Mouse (Mus musculus): ENCODE measurements around the gene Ube2s. TPM values are rescaled to one million over a fixed set of nuclear protein-coding genes. Genes with fewer than 3 reads are reported as not detected.
"Not testable (repeated sequence)": the region's sequence is repeated elsewhere in the genome, so short reads cannot be mapped to it uniquely, and the experiment has no call there.

Ube2s gene
- polyA plus RNA-seq, 3 experiments from 2014 or later: 13.2 to 64.5 (median 31.1) TPM

DNA sequence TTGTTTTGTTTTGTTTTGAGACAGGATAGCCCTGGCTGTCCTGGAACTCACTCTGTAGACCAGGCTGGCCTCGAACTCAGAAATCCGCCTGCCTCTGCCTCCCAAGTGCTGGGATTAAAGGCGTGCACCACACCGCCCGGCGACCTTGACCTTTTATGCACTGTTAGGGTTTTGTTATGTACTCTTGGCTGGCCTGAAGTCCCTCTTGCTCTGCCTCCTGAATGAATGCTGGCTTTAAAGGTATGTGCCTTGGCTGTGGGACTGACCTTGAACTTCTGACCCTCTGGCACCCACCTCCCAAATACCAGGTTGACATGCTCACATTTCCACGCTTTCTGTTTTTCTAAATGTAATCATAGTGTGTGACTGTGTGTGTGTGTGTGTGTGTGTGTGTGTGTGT, 8.5 kb upstream of the Ube2s start:
- ATAC-seq: not testable (repeated sequence)

DNA sequence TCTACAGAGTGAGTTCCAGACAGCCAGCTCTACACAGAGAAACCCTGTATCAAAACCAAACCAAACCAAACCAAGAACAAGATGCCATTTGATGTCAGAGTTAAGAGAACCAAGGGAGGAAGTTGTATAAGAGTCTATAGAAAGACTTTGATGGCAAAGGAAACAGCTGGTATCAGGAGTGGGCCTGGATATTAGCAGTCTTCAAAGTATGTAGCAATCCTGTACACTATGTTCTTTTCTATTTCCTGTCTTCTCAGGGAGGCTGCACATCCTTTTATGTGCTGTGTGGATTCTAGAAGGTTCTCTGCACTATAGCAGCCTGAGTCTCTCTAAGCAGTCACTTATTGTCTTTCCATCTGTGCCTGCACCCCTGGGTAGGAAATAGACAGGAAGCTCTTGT, 4.2 kb upstream of the Ube2s start:
- ATAC-seq: no peak

- ATAC-seq: no peak
Observed at GRCm38 (mm10) chr7:4813105-4813791, 858 bp upstream of the Ube2s start.

GRCm38 (mm10) chr7:4811842-4812302, 518 bp downstream of the Ube2s start:
- no peak for ATAC-seq

GRCm38 (mm10) chr7:4811131-4811530, 1.3 kb downstream of the Ube2s start:
- ATAC-seq: not testable (repeated sequence)

GRCm38 (mm10) chr7:4806716-4807115, 5.7 kb downstream of the Ube2s start:
- ATAC-seq: peak; percentile 55

GRCm38 (mm10) chr7:4802247-4802646, 10.1 kb downstream of the Ube2s start:
- no peak for ATAC-seq

- ATAC-seq: peak; percentile 24
Observed at GRCm38 (mm10) chr7:4795767-4796433, 16.5 kb downstream of the Ube2s start.

GRCm38 (mm10) chr7:4794631-4795168, 17.7 kb downstream of the Ube2s start:
- ATAC-seq: no peak

DNA sequence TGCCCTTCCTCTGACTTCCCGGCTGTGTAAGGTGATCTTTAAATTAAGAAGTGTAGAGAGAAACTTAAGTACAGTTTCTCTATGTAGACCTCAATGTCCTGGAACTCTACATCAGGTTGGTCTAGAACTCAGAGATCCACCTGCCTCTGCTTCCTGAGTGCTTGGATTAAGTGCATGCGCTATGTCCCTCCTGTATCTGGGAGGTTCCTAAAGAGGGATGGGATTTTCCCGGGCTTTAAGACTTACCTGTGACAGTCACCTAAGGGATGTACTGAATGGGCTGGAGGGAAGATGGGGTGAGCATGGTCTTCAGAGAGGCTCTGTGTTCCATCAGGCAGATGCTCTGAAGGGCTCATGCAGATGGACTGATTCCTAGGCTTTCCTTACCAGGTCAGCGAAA, 18.7 kb downstream of the Ube2s start:
- ATAC-seq: no peak

DNA sequence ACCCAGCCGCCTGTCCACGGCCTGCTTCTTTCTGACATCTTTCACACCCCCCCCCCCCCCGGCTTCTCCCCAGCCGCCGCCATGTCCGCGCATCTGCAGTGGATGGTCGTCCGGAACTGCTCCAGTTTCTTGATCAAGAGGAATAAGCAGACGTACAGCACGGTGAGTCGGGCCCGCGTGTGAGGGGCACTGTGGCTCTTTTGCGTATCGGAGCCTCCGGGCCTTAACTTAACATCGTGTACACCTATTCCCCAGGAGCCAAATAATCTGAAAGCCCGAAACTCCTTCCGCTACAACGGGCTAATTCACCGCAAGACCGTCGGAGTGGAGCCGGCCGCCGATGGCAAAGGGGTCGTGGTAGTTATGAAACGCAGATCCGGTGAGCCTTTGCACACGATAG, 19.1 kb downstream of the Ube2s start:
- ATAC-seq: not testable (repeated sequence)

GRCm38 (mm10) chr7:4792278-4793212, 19.8 kb downstream of the Ube2s start, which contains the start of gene Rpl28:
Gene Rpl28 (plus strand): TSS chr7:4792874.
- peak; percentile 94 for ATAC-seq

DNA sequence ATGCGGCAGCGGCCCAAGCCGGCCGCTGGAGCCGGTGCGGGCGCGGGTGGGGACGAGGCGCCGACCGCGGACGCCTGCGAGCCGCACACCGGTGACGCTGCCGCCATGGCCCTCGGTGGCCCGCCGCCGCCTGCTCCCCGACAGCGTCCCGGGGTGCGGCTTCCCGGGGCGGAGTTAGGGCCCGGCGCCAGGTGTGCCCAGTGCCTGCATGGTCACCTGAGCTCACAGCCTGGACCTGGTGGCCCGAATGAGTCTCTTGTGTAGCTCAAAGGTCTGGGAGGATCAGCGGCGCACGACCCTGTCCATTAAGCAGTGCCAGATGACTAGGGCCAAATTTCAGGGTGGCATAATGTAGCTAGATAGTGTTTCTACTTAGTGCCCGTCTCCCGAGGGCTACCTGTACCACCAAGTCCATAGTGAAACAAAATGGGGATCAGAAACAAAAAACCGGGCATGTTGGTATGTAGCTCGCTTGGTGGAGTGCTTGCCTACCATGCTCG, 22.9 kb downstream of the Ube2s start, which contains the start of gene Tmem238:
Gene Tmem238, minus strand, starts transcription at position 221 of the 500 bp plus-strand sequence.
- ATAC-seq: no peak

- ATAC-seq: no peak
Observed at GRCm38 (mm10) chr7:4788499-4789435, 23.6 kb downstream of the Ube2s start.

DNA sequence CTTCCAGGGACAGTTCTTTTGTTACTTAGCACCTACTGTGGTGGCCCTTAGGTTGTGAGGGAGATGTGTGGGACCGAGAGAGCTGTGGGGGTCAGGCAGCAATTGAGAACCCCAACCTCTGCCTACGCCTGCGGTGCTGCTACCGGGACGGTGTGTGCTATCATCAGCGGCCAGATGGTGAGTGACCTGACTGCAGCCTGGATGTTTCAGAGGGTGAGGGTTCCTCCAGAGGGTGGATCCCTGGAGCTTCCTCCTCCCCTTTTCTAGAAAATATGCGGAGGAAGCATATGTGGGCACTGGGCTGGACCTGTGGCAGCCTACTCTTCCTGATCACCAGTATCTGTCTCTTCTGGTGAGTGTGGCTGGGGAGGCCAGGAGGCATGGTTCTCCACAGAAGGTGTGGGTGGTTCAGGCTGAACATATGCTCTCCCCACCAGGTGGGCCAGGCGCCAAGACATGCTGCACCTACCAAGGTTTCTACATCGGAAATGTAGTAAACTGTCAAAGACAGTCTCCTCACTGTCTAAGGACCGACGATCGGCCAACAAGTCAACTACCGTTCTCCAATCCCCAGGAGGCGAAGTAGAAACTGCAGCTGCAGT, 28.6 kb downstream of the Ube2s start:
- ATAC-seq: no peak

GRCm38 (mm10) chr7:4782759-4783158, 29.6 kb downstream of the Ube2s start, which contains the start of the genes Il11 and Tmem190:
Gene Il11 (minus strand): TSS chr7:4782859.
Gene Tmem190 (plus strand): TSS chr7:4782937.
- ATAC-seq: no peak

DNA sequence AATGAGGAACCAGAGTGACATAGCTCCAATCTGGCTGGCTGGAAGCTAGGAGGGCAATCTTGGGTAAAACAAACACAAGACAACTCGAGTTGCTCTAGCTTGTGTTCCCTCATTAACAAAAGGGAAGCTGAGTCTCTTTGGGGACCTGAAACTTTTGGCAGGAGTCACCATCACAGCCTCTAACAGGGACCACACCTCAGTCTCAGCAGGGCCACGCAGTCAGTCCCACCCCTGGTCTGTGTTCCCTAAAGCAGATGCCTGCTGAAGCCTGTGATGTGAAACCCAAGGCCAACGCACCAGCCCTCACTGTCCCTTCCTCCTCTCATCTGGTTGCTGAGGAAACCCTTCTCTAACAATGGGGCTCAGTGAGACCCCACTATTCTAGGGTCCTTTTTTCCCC, 30.3 kb downstream of the Ube2s start:
- ATAC-seq: no peak

- ATAC-seq: no peak
Observed at GRCm38 (mm10) chr7:4779921-4780320, 32.5 kb downstream of the Ube2s start.

- ATAC-seq: no peak
Observed at GRCm38 (mm10) chr7:4777851-4778637, 34.3 kb downstream of the Ube2s start.

Data from inflammation-experienced regulatory T-cells, adult 6 months (primary cell).